Mouse (Mus musculus): Measurements from ENCODE around the gene Zeb2. TPM values are rescaled to one million over a fixed set of nuclear protein-coding genes. Genes with fewer than 3 reads are reported as not detected.

Gene Zeb2
- total and polyA plus RNA-seq, 3 experiments, result 16.5 to 50.0 (median 46.7) TPM

DNA sequence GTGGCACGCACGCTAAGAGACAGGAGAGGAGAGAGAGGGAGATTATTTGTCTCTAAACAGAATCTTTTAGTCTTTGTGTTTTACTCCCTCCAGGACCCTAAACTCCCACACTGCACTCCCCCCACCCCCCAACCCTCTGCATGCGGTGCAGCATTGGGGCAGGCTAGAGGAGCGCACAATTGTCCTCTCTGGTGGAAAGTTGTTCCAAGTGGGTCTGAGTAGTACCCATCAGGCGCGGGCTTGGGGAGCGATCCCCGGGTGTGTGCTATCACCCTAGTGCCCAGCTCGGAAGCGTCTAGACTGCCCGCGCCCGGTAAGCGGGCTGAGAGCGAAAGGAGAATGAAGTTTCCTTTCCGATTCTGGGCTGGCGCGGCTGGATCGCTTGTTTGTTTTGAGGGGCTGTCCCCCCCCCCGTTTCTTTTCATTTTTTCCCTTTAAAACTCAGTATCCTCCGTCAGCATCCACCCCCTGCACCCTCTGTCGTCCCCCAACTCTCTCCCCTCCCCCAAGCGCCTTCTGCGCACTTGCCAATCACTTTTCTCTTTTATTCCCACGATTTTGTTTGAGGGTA, 8.6 kb downstream of the Zeb2 start:
- peak overlapping the region; percentile 86 for H3K9ac ChIP-seq (ENCODE audit: low read depth, low read length)
- peaks cover 13% of the 10 kb centered on the region for H3K36me3 ChIP-seq (ENCODE audit: control insufficient read depth, insufficient read depth, low read length)
- WGBS, result 2% methylated on average over 25 of the region's 25 CpGs
- no peak overlapping the region; the same call in none of the 2 replicates for H3K4me3 ChIP-seq
- no peaks in the 10 kb centered on the region; the same call in 1 of the 2 replicates for H3K27me3 ChIP-seq (ENCODE audit: control insufficient read depth, insufficient read depth, low read length)
- H3K79me2 ChIP-seq (replicated peaks; ENCODE audit: control insufficient read depth, insufficient read depth, low read length), result no peaks in the 10 kb centered on the region
- peak; percentile 72 to 76 for DNase-seq
- TF ChIP-seq POLR2A (IDR thresholded peaks at IDR 0.05; ENCODE audit: insufficient read depth, low read depth, low read length), result 0 out of 2 replicates have a peak, but pooled peaks have one; percentile 8
- TF ChIP-seq CTCF (IDR thresholded peaks at IDR 0.05), result no peak
- TF ChIP-seq EP300 (IDR thresholded peaks at IDR 0.05; ENCODE audit: insufficient read depth, low read depth, low read length), result no peak
- peaks cover 11% of the 10 kb centered on the region for H3K4me1 ChIP-seq (ENCODE audit: control insufficient read depth, insufficient read depth, low read length)
- intact Hi-C loops (cut with DNase I), result loop anchor here (2.0 to 5.0 kb wide), 2 partner anchors 86 to 182 kb away; partner anchors contain the start of gene Gtdc1
- H3K27ac ChIP-seq, result peak overlapping the region; percentile 89

DNA sequence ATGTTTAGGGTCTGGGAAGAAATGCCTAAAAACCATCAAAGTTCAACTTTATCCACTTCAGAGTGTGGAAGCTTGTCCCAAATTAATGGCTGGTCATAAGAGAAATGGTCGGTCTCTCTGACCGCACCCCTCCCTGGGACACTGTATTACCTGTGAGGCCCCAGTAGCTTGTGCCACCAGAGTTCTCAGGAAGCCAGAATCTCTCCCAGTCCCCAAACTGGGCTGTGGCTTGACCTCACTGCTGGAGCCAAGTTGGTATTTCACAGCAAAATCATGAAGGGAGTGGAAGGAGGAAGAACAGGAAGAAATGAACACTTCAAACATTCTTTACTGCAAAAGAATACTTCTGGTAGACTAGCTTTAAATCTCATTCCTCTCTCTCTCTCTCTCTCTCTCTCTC, 9.6 kb downstream of the Zeb2 start:
- Histone ChIP-seq H3K79me2 (replicated peaks; ENCODE audit: control insufficient read depth, insufficient read depth, low read length) (no peaks in the 10 kb centered on the region), H3K27me3 (ENCODE audit: control insufficient read depth, insufficient read depth, low read length) (no peaks in the 10 kb centered on the region; the same call in 1 of the 2 replicates), H3K9ac (ENCODE audit: low read depth, low read length) (0 out of 2 replicates have a peak overlapping the region, but pooled peaks have one; percentile 49), H3K36me3 (ENCODE audit: control insufficient read depth, insufficient read depth, low read length) (peaks cover 15% of the 10 kb centered on the region), H3K27ac (peak overlapping the region; percentile 89), H3K4me3 (peak overlapping the region; percentile 1; the same call in 1 of the 2 replicates), H3K4me1 (ENCODE audit: control insufficient read depth, insufficient read depth, low read length) (peaks cover 10% of the 10 kb centered on the region)
- peak; percentile 43 to 50 for DNase-seq
- TF ChIP-seq POLR2A (IDR thresholded peaks at IDR 0.05; ENCODE audit: insufficient read depth, low read depth, low read length), result no peak
- TF ChIP-seq CTCF (IDR thresholded peaks at IDR 0.05), result no peak
- no peak for TF ChIP-seq EP300 (IDR thresholded peaks at IDR 0.05; ENCODE audit: insufficient read depth, low read depth, low read length)
- intact Hi-C loops (cut with DNase I), result loop anchor here (5.0 kb wide), 1 partner anchor 85 kb away; no protein-coding TSS in a partner anchor
- 47% methylated on average over 2 of the region's 2 CpGs for WGBS

DNA sequence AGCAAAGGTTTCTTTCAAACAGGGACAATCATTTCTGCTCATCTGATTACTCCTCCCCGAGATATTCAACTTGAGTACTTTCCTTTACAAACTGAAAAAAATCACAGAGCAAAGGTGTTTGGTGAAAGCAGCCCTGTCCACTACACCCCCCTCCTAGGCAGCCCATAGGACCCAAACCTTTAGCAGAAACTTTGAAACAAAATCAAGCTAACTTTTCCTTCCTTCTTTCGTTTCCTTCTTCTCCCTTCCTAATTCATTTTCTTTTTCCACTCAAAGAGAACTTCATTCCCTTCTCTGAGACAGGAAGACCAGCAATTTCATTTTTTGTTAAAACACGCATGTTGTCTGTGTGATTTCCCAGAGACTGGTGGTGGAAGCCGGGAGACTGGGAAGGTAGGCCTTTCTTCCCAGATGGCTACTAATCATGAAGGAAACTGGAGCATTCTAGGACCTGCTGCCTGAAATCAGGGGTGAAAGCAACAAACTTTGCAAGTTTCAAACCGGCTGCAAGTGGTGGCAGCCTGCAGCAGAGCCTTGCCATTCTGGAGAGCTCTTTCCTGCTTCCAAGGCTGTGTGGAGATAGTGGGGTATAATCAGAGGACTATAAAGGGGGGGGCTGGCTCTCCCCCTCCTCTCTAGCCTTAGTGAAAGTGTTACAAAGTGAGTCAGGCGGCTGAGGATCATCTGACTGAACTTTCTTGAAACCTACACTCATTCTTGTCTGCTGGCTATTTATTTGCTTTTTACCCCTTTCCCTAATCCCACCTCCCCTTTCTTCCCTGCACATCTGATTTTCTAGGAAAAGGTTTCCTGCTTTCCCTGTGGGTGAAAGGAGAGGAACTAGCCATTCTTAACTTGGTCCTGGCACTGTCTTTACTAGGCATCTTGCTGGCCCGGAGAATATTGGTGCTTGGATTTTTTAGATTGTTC, 11.0 kb downstream of the Zeb2 start:
- Histone ChIP-seq H3K4me3 (peak overlapping the region; percentile 12; the same call in 1 of the 2 replicates), H3K9ac (ENCODE audit: low read depth, low read length) (peak overlapping the region; percentile 1; the same call in 1 of the 2 replicates), H3K27me3 (ENCODE audit: control insufficient read depth, insufficient read depth, low read length) (no peaks in the 10 kb centered on the region; the same call in 1 of the 2 replicates), H3K4me1 (ENCODE audit: control insufficient read depth, insufficient read depth, low read length) (peaks cover 12% of the 10 kb centered on the region), H3K36me3 (ENCODE audit: control insufficient read depth, insufficient read depth, low read length) (peaks cover 23% of the 10 kb centered on the region), H3K79me2 (replicated peaks; ENCODE audit: control insufficient read depth, insufficient read depth, low read length) (no peaks in the 10 kb centered on the region), H3K27ac (peak overlapping the region; percentile 48)
- TF ChIP-seq POLR2A (IDR thresholded peaks at IDR 0.05; ENCODE audit: insufficient read depth, low read depth, low read length) (no peak), EP300 (IDR thresholded peaks at IDR 0.05; ENCODE audit: insufficient read depth, low read depth, low read length) (no peak), CTCF (IDR thresholded peaks at IDR 0.05) (no peak)
- 45% methylated on average over 7 of the region's 7 CpGs for WGBS
- peak; percentile 43 to 52 for DNase-seq
- intact Hi-C loops (cut with DNase I), result loop anchor here (5.0 kb wide), 1 partner anchor 84 kb away; no protein-coding TSS in a partner anchor

DNA sequence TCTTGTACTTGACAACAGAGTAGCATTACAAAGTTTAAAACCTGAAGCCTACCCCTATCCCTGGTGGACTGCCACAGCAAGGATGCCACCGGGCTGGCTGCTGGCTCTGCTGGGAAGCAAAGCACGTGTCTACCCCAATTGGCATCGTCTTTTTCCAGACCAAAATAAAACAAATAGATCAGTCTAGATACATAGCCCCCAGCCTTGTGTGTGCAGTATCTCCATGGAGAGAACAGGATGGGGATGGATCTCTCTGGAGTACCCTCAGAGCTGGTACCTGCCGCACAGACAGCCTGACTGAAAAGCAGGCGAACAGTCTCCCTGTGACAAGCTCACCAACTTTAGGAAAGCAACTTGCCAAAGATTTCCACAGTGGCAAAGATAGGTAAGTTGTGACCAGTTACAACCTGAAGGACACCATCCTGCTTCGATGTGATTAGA, 11.9 kb downstream of the Zeb2 start:
- H3K27me3 ChIP-seq (ENCODE audit: control insufficient read depth, insufficient read depth, low read length), result no peaks in the 10 kb centered on the region
- no peak for DNase-seq
- peaks cover 32% of the 10 kb centered on the region for H3K36me3 ChIP-seq (ENCODE audit: control insufficient read depth, insufficient read depth, low read length)
- peak overlapping the region; percentile 48 for H3K27ac ChIP-seq
- H3K4me3 ChIP-seq, result peak overlapping the region; percentile 26
- peaks cover 16% of the 10 kb centered on the region for H3K4me1 ChIP-seq (ENCODE audit: control insufficient read depth, insufficient read depth, low read length)
- H3K9ac ChIP-seq (ENCODE audit: low read depth, low read length), result peak overlapping the region; percentile 47
- 42% methylated on average over 6 of the region's 6 CpGs for WGBS
- no peaks in the 10 kb centered on the region for H3K79me2 ChIP-seq (replicated peaks; ENCODE audit: control insufficient read depth, insufficient read depth, low read length)
- intact Hi-C loops (cut with DNase I), result loop anchor here (5.0 kb wide), 1 partner anchor 83 kb away; no protein-coding TSS in a partner anchor
- TF ChIP-seq POLR2A (IDR thresholded peaks at IDR 0.05; ENCODE audit: insufficient read depth, low read depth, low read length) (no peak), EP300 (IDR thresholded peaks at IDR 0.05; ENCODE audit: insufficient read depth, low read depth, low read length) (no peak), CTCF (IDR thresholded peaks at IDR 0.05) (no peak)

DNA sequence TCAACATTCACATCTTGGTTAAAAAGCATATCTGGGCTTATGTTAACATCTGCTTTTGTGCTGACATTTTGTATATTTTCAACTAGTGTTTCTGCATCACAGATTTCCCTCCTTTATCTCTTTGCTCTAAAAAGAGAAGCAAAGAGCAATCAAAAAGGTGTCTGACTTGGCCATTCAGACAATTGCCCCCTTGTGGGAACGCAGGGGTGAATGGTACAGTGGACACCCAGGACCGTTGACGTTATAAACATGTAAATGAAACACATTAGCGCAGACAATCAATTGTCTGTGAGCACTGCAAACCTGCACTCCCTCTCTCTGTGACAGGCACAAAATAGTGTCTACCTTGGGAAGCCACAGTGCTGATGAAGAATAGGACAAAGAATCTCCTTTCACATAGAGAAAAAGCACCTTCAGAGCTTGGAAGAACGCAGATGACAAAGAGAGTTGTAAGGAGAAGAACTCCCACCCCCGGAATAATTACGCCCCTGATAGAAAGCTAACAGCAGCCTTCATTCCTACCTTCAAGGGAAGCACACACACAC, 12.6 kb downstream of the Zeb2 start:
- TF ChIP-seq CTCF (IDR thresholded peaks at IDR 0.05), result peak; percentile 10; the same call in 1 of the 2 replicates
- TF ChIP-seq POLR2A (IDR thresholded peaks at IDR 0.05; ENCODE audit: insufficient read depth, low read depth, low read length), result no peak
- no peaks in the 10 kb centered on the region for H3K79me2 ChIP-seq (replicated peaks; ENCODE audit: control insufficient read depth, insufficient read depth, low read length)
- intact Hi-C loops (cut with DNase I), result loop anchor here (5.0 kb wide), 1 partner anchor 82 kb away; no protein-coding TSS in a partner anchor
- no peak for DNase-seq
- H3K27me3 ChIP-seq (ENCODE audit: control insufficient read depth, insufficient read depth, low read length), result no peaks in the 10 kb centered on the region
- peaks cover 37% of the 10 kb centered on the region for H3K36me3 ChIP-seq (ENCODE audit: control insufficient read depth, insufficient read depth, low read length)
- peaks cover 17% of the 10 kb centered on the region for H3K4me1 ChIP-seq (ENCODE audit: control insufficient read depth, insufficient read depth, low read length)
- WGBS, result 44% methylated on average over 7 of the region's 7 CpGs
- peak overlapping the region; percentile 42 for H3K27ac ChIP-seq
- no peak overlapping the region for H3K4me3 ChIP-seq
- H3K9ac ChIP-seq (ENCODE audit: low read depth, low read length), result peak overlapping the region; percentile 24
